Mouse (Mus musculus) ZHBTc4 (cell line): ENCODE data around the gene Cdh23.
"Not testable (repeated sequence)": the region's sequence is repeated elsewhere in the genome, so short reads cannot be mapped to it uniquely, and the experiment has no call there.

Experiments used
- DNase-seq: peaks from one replicate; pipeline ENCODE4 v3.0.0-alpha.2; 2011; ENCODE audit warnings: low read depth, low spot score

Gene Cdh23

DNA sequence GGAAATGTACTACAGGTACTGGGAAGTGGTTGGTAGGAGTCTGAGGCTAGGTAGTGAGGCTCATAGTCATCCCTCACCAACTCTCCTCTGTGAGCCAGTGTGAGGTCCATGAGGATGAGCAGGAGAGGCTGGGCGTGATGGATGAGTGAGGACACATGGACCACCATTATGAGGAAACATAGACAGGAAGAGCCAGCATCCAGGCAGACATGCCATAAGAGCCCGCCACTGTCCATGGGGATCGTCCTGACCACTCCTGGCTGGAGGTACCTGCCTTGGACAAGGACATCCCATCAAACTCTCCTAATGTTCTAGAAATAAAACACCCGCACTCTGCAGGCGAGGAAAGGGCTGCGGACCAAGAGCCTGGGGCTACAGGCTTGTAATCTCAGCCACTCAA is at the start of gene Cdh23:
Gene Cdh23 (minus strand): TSS at position 101 of the 400 bp plus-strand sequence.
- no peak for DNase-seq

DNA sequence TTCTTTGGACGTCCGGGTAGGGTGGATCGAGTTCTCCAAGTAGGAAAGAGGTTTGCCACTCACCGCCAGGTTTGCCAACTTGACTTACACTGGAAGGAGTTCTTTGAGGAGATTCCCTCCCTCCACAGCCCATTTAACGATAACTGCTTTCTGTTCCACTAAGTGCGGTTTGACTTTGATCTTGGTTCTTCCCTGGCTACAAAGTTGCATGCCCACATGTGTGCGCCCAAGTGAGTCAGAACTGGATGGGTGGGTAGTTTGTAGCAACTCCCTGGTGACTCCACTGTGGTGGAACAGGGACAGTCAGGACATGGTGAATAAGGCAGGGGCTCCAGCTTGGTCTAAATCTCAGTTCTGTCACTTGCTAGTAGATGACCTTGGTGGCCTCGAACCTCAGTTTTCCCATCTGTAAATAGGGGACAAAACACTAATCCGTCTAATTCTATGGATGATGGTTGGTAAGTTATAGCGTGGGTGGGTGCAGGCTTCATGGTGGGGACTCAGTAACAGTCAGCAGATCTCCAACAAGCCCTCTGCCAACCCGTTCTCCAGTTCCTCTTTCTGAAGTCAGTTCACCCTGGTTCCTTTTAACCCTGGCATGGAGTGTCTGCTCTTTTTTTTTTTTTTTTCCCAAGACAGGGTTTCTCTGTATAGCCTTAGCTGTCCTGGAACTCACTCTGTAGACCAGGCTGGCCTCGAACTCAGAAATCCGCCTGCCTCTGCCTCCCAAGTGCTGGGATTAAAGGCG is 48.4 kb upstream of the Cdh23 start:
- no peak for DNase-seq

DNA sequence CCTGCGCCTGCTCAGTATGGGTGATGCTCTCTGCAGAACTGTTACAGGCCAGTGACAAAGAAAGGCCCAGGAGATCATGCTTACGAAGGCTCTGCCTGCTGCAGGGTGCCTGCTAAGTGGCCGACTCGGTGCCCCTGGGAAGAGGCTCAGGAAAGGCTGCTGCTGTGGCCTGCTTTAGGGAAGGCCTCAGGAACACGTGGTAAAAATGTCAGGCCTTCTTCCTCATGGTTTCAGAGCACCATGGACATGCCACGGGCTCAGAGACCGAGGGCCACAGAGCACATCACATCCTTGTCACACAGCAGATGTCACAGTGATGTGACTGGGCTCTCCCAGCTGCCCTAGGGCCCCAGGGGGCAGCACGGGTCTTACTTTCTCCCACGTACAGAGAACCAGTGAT is 47.4 kb upstream of the Cdh23 start:
- no peak for DNase-seq

DNA sequence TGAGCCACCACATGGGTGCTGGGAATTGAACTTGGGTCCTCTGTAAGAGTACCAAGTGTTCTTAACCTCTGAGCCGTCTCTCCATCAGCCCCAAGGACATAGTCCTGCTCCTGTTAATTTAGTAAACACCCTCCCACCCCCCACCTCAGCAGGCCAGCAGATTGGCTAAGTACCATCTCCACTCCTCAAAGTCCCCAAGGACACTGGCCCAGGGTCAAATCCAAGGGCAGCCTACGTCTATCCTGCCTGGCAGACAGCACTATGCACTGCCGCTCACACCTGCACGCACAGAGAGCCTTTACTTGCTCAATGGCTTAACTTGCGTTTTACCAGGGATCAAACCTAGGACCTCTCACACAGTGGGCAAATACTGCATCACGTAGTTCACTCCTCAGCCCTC is 46.7 kb upstream of the Cdh23 start:
- DNase-seq: peak; percentile 46

DNA sequence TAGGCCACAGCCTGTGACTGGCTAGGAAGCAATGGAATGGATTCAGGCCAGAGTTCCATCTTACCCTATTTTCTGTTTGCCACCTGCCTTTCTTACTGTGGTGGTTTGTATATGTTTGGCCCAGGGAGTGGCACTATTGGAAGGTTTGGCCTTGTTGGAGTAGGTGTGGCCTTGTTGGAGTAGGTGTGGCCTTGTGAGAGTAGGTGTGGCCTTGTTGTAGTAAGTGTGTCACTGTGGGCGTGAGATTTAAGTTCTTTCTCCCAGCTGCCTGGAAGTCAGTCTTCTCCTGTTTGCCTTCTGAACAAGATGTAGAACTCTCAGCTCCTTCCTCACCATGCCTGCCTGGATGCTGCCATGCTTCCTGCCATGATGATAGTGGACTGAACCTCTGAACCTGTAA is 46.0 kb upstream of the Cdh23 start:
- DNase-seq: peak; percentile 65

DNA sequence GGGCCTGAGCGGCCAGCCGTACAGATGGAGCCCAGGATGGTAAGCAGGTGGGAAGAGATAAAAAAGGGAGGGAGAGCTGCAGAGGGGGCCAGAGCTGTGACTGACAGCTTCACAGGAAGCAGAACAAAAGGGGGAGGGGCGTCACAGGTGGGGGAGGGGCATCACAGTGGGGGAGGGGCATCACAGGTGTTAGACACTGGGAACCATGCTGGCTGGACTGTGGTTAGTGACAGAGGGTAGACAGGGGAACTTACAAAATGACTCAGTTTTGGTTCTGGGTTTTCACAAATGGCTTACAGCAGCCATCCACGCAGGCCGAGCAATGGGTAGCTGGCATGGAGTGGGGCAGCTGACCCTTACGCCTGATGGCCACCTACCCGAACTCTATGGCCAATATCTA is 45.1 kb upstream of the Cdh23 start:
- no peak for DNase-seq

DNA sequence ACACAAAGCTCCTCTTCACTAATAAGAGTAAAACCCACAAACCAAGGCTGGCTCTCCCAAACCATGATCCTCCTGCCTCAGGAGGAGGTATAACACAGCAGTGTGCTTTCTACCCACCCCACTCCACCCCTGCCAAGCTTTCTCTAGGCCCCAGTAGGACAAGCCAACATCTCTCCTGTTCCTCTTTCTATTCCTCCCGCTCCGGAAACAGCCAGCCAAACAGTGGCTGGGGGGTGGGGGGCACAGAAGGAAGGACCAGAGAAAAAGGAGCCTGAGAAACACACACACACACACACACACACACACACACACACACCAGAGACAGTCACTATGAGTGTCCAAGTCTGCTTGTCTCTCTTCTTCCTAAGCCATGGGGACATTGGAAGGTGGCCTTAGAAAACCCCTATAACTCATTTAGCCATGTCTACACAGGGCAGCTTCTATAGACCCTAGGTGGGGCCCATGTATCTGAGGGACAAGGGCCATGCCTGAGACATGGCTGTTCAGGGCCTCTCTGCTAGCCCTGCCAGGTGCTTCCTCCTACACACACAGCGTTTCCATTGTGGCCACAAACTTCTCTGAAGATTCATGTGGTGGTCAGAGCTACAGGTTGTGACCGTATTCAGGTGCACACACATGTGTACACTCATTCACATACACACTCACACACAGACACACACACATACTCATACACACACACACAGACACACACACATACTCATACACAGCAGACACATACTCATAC is 43.5 kb upstream of the Cdh23 start:
- DNase-seq: no peak

DNA sequence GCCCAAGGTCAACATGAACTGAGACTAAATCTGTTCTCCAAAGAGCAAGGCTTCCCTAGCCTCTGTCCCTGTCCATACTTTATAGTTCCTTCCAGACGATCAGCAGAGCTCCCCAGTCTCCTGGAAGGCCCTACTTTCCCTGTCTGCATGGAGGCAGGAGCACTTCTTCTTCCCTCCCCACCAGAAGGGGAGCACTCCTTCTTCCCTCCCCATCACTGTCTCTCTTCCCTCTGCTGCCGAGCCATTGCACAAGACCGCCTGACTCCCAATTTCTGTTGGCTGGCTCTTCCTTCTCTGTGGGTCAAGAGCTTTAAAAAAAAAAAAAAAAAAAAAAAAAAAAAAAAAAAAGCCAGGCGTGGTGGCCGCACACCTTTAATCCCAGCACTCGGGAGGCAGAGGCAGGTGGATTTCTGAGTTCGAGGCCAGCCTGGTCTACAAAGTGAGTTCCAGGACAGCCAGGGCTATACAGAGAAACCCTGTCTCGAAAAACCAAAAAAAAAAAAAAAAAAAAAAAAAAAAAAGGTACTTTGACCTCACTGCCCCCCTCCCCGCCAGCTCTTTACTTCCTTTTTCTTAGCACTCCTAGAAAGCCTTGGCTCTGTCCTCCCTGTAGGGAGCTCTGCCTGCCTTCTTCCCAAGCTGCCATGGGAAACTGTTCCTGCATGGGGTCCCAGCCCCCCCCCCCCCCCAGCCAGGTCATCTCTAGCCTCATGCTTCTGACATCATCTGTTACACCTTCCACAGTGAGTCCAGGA is 41.8 kb upstream of the Cdh23 start:
- no peak for DNase-seq

DNA sequence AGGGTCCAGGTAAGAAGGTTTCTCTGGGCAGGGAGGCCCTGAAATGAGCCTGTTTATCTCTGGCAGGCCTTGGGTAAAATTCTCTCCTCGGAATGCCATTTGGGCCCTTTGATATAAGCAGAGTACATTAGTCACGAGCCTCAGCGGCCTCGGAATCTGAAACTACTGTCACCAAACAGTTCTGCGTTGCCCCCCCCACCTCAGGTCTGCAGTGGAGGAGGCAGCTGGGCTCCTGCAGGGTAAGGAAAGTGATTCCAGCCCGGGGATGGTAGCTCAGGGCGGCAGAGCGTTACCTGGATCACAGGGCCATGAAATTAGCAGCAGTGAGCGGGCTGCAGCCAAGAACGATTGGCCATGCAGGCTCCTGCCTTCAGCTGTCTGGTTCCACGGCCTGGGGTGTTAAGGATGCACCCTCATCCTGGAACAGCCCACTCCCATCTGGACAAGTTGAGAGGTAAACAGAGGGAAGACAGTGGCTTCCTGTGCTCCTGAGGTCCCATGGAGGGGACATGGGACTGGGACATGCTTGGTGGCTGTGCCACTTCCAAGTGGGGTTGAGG is 41.0 kb upstream of the Cdh23 start:
- no peak for DNase-seq

DNA sequence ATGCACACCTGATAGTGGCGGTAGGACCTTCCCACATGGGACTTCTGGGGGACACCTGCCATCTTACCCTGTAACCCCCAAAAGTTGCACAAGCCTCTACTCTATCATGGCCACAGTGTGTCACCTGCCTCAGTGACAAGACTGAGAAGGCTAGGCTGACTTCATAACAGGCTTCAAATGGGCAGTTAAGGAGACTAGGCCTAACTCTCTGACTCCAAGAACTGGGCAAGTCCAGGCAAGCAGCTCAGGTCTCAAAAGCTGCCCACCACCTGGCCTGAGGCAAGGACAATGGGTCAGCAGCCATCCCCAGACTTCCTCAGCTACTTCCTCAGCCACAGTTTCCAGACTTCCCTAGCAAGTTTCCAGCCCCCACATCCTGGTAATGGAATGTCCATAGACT is 39.4 kb upstream of the Cdh23 start:
- no peak for DNase-seq

DNA sequence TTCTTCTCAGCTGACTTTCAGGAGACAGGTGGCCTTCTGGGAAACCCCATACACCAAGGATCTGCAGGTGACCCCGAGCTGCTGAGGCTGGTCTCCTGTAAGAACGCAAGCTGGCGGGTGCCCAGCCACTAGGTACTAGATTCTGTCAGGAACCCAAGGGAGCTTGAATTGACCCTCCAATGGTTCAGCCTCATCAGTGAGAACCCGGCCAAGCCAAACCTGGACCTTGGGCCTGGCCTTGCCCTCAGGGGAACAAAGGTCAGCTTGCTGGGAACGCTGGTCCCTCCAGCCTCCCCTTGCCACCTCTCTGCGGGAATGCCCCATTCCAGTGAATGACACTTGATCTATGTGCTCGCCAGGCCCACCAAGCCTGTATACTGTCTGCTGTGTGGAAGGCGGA is 37.2 kb upstream of the Cdh23 start:
- DNase-seq: no peak

DNA sequence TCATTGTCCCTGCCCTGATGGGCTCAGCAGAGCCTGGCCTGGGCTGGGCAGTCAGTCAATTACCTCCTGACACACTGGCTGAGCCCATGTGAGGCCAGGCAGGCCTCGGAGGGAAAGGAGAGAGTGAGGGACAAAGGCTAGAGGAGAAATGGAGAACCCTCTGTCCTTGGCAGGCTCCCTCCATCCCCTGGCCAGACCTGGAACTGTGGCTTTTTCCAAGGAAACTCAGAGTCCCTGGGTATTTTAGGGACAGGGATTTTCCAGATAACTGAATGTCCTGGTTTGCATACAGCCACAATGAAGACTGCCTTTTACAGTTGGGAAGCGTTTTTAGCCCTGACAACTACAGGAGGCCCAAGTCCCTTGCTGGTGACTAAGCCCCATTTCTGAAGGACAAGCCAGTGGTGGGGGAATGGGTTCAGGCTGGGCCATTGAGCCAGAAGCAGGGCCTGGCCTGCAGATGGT is 36.1 kb upstream of the Cdh23 start:
- no peak for DNase-seq

DNA sequence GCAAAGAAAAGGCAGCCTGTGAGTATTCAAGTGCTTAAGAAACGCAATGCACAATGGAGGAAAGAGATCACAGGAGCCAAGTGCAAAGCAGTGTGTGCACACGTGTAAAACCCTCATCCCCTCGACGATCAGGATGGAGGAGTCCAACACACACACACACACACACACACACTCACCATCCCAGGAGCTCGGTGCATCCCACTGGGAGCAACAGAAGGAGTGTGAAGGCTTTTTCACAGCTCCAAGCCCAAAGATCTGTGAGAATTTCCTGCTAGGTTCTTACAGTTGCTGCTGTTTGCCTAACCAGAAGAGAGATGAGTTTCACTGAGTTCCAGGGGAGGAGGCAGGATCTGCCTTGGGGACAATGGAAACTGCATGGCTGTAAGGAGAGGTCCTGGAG is 35.5 kb upstream of the Cdh23 start:
- no peak for DNase-seq

DNA sequence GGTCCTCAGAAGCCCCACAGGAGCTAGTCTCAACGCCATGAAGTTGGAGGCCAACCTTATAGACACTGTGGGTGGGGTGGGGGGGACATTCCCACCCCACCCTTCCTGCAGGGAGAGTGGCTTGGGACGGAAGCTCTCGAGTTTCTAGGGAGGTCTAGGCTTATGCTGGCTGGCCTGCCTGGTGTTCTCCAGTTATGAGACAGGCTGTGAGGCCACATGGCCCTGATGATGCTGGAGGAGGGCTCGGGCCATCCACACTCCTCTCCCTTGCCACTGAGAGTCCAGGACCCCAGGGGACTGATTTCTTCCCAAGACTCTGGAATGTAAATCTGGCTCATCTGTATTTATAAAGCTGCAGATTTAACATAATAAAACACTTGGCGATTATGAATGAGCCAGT is 31.0 kb upstream of the Cdh23 start:
- peak; percentile 54 for DNase-seq

DNA sequence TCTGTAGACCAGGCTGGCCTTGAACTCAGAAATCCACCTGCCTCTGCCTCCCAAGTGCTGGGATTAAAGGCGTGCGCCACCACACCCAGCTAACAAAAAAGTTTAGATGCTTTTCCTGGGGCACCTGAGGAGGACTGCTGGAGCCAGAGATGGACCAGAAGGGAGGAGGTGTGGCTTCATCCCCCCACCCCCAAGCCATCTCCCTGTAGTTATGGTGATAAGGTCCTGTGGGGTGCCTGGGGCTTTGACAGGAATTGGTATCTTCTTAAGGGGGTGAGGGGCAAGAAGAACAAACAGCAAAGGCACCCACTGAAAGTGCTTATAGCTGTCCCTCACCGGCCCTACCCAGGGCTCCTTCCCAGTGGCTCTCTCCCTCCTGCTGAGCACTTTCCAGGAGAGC is 30.6 kb upstream of the Cdh23 start:
- peak; percentile 42 for DNase-seq

DNA sequence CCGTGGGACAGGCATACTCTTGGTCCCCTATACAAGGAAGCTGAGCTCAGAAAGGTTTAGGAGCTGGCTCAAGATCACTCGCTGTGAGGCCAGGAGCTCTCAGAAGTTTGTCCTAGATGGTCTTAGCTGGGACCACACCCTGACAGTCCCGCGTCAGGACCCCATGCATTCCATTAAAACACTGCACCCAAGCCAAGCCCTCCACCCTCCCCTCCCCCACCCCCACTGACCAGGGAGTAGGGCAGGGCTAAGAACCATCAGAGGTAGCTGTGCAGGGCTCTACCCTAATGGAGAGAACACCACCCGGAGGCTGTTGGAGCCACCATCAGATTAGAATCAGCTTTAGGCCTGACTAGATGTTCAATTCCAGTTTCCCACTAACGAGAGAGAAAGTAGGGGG is 28.2 kb upstream of the Cdh23 start:
- DNase-seq: peak; percentile 85

DNA sequence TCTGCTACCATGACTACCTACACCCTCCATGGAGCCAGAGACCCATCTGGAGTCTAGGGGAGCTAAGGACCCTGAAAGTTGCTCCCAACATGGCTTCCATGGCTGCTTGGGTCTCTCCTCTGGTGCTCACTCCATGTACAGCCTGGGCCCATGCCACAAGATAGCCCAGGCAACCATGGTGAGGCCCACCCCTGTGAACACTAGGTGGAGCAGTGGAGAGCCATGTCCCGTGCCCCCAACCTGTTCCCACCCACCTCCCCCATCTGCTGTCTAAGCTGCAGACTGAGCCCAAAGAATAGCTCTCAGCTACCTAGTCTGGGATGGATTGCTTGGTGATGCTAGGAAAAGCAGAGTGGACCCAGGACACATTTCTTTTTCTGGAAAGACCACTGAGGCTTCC is 27.1 kb upstream of the Cdh23 start:
- DNase-seq: peak; percentile 77

DNA sequence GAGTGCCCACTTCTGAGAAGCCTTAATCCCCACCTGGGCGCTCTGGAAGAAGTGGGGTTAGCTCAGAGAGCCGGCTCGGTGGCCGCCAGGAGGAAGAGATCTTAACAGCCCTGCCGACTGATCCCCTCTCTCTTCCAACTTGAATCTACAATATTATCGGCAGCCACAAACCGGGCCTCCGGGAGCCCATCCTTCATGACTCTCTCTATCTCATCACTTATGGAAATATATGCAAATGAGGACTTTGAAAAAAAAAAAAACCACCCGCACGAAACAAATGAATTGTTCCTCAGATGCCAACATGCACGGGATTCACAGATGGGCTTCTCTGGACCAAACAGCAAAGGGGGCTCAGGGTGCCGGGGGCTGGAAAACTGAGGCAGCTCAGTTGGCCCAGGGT is 25.4 kb upstream of the Cdh23 start:
- DNase-seq: no peak

DNA sequence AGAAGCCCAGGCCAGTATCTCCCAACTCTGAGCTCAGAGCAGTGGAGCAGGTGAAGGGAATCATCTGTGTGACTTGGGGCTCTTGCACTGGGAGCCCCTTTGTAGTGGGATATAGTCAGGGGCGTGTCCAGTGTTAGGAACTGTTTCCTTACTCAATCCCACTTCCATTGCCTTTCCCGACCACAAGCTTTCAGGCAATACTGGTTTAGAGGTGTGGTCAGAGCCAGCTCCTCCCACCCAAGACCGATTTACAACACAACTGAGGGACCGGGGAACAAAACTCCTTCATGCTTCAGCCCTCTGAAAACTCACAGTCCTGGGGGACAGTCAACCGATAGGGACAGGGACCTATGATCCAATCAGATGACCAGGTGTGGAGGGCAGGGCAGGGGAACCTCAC is 24.2 kb upstream of the Cdh23 start:
- peak; percentile 71 for DNase-seq

DNA sequence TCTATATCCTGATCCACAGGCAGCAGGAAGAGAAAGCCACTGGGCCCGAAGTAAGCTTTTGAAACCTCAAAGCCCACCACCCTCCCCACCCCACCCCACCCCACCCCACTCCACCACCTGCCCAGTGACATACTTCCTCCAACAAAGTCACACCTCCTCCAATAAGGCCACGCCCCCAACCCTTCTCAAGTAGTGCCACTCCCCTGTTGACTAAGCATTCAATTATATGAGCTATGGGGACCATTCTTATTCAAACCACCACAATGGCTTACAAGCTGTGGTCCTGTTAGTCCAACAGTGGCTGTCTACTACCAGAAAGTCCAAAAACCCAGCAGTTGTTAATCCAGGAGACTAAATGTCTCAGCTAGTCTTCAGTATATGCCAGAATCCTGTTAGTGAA is 22.2 kb upstream of the Cdh23 start:
- peak; percentile 64 for DNase-seq

DNA sequence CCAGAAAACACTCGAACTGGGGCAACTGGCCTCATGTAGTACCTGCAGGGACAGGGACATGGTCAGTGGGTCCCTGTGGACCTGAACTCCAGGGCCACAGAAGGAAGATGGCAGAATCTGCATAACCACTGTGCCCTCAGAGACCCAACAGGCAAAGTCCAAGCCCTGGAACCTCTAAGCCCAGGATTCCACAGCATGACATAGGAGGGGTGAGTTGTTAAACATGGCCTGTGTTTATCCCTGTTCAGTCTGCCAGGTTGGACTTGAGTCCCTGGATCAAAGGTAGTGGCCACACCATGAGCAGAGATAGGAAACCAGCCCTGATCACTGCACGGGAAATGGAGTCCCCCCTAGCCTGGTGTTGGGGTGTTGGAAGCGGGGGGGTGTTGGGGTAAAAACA is 20.2 kb upstream of the Cdh23 start:
- no peak for DNase-seq

DNA sequence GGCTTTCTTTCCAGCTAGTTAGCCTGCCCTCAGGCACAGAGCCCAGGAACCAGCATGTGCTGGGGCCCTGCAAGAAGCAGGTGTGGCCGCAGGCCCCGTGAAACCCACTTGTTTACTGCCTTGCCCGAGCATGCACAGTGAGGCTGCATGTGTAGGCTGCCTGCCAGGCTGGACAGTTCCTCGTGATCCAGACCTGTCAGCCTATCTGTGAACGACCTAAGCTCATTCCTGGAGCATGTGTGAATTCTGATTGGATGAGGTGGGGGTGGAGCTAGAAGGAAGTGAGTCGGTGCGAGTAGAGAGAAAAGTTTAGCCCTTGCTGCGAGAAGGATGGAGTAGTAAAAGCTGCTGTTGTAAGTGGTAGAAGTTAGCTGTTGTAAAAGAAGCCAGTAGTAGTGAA is 16.0 kb upstream of the Cdh23 start:
- not testable (repeated sequence) for DNase-seq
